Mouse (Mus musculus) kidney, adult 2 months (tissue): ENCODE results near the gene Elfn2.

Experiments
- CTCF ChIP-seq: fragments of 200-500 bp; conservative IDR thresholded peaks from 2 replicates; pipeline ENCODE4 v1.5.1; 2011; ENCODE audit warnings: low read depth, mild to moderate bottlenecking, control low read depth, low read length, moderate library complexity, mixed read lengths; ENCODE audit not compliant: insufficient read depth, insufficient read length
- POLR2A ChIP-seq: fragments of 200-500 bp; IDR thresholded peaks from one replicate; pipeline ENCODE4 v1.6.1; 2011; ENCODE audit warnings: low read depth, low read length, control low read depth

DNA sequence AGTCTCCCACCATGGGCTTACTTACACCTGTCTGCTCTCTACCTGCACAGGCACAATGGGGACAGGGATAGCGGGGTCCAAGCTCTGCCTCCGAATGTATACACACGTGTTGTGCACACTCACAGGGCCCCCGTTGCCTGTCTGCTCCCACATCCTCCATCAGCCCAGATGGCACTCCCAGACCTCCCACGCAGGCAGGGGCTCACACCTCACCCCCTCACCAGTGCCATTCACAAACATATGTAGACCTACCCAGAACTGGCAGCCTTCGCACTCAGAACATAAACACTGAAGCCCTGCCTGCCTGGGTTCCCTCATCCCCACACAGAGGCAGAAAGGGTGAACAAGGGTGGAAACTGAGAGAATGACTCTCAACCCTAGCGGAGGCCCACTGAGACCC, 6.6 kb downstream of the Elfn2 start:
- TF ChIP-seq CTCF, result no peak
- TF ChIP-seq POLR2A, result no peak
